Mouse (Mus musculus): ENCODE results near the gene Igfn1. TPM values are rescaled to one million over a fixed set of nuclear protein-coding genes. Genes with fewer than 3 reads are reported as not detected.

Igfn1 gene
- polyA plus RNA-seq (2012; rRNA removed), result 0.11 and 0.15 TPM in 2 replicates

DNA sequence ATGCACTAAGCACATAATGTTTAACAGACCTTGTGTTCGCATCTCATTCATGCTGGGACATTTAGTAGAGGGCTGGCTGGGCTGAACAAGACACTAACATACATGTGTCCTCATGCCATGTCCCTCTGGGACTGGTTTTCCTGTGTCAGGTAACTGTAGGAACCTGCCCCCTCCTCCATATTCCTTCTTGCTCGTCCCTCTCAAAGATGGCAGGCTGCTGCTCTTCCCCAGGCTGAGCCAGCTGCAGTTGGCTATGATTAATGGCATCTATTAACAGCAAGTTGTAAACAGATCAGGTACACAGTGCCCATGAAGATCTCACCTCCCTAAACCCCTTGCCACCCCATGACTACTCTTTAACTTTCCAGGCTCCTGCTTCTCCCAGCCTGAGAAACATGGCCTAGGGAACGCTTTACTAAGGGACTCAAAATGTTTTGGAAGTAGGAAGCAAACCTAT lies at the start of gene Igfn1:
Gene Igfn1, minus strand, starts transcription at position 51 of the 457 bp plus-strand sequence.

DNA sequence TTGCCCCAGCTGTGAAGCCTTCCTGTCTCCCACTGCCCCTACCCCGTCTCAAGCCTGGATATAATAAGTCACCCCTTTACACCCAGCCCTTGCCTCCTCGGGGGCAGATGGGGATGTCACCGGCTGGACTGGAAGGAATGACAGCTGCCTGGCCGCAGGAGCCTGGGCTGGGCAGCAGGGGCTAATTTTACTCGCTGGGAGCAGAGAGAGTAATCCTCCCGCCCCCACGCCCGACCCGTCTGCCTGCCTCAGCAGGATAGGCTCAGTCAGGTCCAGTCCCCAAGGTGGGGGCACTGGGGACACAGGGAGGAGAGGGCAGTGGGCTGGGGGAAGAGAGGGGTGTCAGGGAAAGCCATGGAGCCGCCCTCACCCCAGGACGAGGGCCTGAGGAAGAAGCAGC lies 46.4 kb upstream of the Igfn1 start, which contains the start of gene Cacna1s:
Gene Cacna1s, plus strand, starts transcription at position 204 of the 400 bp plus-strand sequence.

DNA sequence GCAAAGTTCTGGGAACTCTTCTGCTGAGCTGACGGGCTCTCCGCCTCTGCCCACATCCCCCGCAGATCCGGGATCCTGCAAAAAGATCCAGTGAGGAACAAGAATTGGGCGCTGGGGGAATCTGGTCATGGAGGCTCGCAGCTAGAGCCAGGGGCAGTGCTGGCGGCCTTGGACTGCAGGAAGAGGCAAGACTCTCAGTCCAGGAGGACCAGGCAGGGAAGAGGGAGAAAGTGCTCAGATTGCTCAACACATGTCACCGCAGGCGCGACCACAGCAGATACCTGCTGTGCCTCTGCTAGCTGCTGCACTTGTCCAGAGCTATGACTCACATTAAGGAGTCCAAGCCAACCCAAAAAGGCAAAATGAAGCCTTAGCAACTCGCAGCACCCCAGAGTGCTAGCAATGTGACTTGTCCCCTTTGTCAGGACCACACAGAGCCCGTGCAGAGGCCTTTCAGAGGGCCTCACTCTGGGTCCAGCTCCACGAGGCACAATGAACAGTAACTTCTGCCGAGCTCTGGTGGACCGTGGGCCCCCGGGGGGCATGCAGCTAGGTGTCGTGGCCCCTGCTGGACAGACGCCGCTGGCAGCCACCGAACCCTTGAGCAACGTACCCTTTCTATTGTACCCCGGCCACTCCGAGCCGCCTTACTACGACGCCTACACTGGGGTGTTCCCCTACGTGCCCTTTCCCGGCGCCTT lies 44.3 kb upstream of the Igfn1 start, which contains the start of gene Ascl5:
Gene Ascl5, plus strand, starts transcription at position 493 of the 701 bp plus-strand sequence.

DNA sequence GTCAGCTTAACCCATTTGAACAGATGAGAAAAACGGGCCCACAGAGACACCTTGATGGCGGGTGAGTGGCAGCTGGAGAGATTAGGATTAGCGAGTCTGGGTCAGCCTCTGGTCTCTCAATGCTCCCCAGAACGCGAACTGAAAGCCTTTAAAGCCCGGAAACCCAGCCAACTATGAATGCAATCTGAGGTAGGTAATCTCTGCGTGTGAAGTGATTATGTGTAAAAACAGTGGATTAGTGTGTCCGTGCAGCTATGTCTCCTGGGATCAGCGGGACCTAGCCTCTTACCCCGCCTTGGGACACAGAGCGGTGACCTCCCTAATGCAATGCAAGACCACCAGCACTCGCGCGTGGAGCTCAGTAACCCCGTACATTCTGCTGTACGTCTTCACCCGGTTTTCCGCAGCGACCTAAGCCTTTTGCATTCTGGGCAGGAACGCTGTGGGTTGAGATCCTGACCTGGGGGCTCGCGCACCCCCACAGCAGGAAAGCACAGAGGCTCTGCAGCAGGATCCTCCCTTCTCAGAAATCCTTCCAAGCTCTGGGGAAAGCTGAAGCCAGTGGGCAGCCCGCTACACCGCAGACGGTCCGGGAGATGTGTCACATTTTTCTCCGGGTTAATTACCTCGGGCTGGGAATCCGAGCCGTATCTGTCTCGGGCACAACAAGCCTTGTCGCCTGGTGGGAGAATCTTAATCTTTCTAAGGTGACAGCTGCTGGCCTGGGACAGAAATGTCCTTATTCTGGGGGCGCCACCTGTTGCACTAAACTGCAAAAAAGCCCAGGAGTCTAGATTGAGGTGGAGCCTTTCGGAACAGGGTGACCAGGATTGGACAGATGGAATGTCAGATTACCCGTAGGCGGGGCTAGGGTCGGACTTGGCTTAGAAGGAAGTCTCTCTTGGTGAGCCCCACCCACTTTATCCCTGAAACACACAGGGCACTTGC lies 1.3 kb upstream of the Igfn1 start, which contains the start of gene Tmem9:
Gene Tmem9, plus strand, starts transcription at position 940 of the 948 bp plus-strand sequence.

DNA sequence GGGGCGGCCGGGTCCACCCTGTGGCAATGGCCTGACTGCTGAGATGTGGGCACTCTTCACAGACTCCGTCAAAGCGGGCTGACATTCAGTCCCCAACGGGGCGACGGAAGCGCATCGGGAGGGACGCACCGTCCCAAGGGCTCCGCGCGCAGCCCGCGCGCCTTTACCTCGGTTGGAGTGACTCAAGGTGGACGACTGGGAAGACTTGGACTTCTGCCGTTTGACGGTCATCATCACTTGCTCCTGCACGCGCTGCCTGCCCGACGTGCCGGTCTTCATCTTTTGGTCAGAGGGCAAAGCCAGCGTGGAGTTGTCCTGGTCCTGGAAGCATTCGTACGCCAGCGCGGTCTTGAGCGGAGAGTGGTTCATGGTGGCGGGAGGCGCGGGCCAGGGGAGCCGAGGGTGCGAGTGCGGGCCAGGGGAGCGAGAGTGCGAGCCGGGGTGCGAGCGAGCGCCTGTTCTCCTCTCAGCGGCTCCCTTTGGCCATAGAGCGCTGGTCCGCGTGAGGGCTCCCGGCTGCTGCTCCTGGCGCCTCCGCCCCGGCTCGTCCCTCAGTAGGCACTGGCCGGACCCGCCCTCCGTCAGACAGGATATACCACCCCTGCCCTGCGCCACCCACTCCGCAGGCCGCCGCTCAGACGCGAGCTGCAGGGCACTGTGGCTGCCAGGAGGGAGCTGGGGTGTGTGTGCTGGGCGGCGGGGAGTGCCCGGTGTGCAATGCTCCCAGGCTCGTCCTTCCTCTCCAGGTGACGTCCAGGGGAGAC lies 87.3 kb downstream of the Igfn1 start, which contains the start of gene Pkp1:
Gene Pkp1, minus strand, starts transcription at position 564 of the 764 bp plus-strand sequence.

Other genes starting within 250 kb of the Igfn1 start
- 33.4 and 48.7 TPM in 2 replicates for gene Phlda3, start 240.2 kb downstream of the Igfn1 start, polyA plus RNA-seq (2012; rRNA removed)
- 0.97 and 3.0 TPM in 2 replicates for gene Tnni1, start 226.9 kb downstream of the Igfn1 start, polyA plus RNA-seq (2012; rRNA removed)
- 140 and 153 TPM in 2 replicates for gene Lad1, start 187.7 kb downstream of the Igfn1 start, polyA plus RNA-seq (2012; rRNA removed)
- 0.26 and 0.76 TPM in 2 replicates for gene Tnnt2, start 170.0 kb downstream of the Igfn1 start, polyA plus RNA-seq (2012; rRNA removed)
- 44.0 and 45.5 TPM in 2 replicates for gene Pkp1, start 87.1 kb downstream of the Igfn1 start, polyA plus RNA-seq (2012; rRNA removed)
- gene Tmem9, start 1.8 kb upstream of the Igfn1 start, polyA plus RNA-seq (2012; rRNA removed), result 38.3 and 39.9 TPM in 2 replicates
- gene Ascl5, start 44.5 kb upstream of the Igfn1 start, polyA plus RNA-seq (2012; rRNA removed), result not detected in 2 replicates
- 1.3 and 2.5 TPM in 2 replicates for gene Cacna1s, start 46.4 kb upstream of the Igfn1 start, polyA plus RNA-seq (2012; rRNA removed)
- 2.4 and 2.6 TPM in 2 replicates for gene Kif21b, start 125.0 kb upstream of the Igfn1 start, polyA plus RNA-seq (2012; rRNA removed)
- gene Mroh3, start 206.5 kb upstream of the Igfn1 start, polyA plus RNA-seq (2012; rRNA removed), result 1.6 and 2.6 TPM in 2 replicates
- 54.0 and 55.3 TPM in 2 replicates for gene Inava, start 227.9 kb upstream of the Igfn1 start, polyA plus RNA-seq (2012; rRNA removed)